Mouse (Mus musculus): ENCODE measurements around the gene Slc26a10. TPM values are rescaled to one million over a fixed set of nuclear protein-coding genes. Genes with fewer than 3 reads are reported as not detected.
"Not testable (repeated sequence)": the region's sequence is repeated elsewhere in the genome, so short reads cannot be mapped to it uniquely, and the experiment has no call there.

The Slc26a10 gene
- polyA plus RNA-seq, 1 experiment from 2014 or later, result 1.6 TPM

- H3K4me3 ChIP-seq (replicated peaks), result no peak overlapping the region
- H3K9me3 ChIP-seq (replicated peaks), result no peaks in the 10 kb centered on the region
- H3K27ac ChIP-seq (replicated peaks), result no peak overlapping the region
- WGBS, result 77% methylated on average over 8 of the region's 8 CpGs
- no peaks in the 10 kb centered on the region for H3K4me1 ChIP-seq
- H3K36me3 ChIP-seq, result no peaks in the 10 kb centered on the region
- ATAC-seq (ENCODE audit: insufficient number of reproducible peaks, low FRiP score, low TSS enrichment, low read depth), result no peak
- no peak overlapping the region for H3K4me2 ChIP-seq (replicated peaks)
- H3K27me3 ChIP-seq, result no peaks in the 10 kb centered on the region
- no peak overlapping the region for H3K9ac ChIP-seq
These were observed 38.9 kb downstream of the Slc26a10 start for GRCm38 (mm10) chr10:127141500-127141899.

GRCm38 (mm10) chr10:127140971-127141370 is 39.5 kb downstream of the Slc26a10 start:
- Histone ChIP-seq H3K4me3 (replicated peaks) (no peak overlapping the region), H3K27me3 (no peaks in the 10 kb centered on the region), H3K4me2 (replicated peaks) (no peak overlapping the region), H3K27ac (replicated peaks) (no peak overlapping the region), H3K9ac (no peak overlapping the region), H3K36me3 (no peaks in the 10 kb centered on the region), H3K9me3 (replicated peaks) (no peaks in the 10 kb centered on the region), H3K4me1 (no peaks in the 10 kb centered on the region)
- no peak for ATAC-seq (ENCODE audit: insufficient number of reproducible peaks, low FRiP score, low TSS enrichment, low read depth)
- 80% methylated on average over 11 of the region's 11 CpGs for WGBS

GRCm38 (mm10) chr10:127138328-127139141 is 41.9 kb downstream of the Slc26a10 start:
- H3K27me3 ChIP-seq, result no peaks in the 10 kb centered on the region
- H3K4me2 ChIP-seq (replicated peaks), result no peak overlapping the region
- peaks cover 8% of the 10 kb centered on the region; the same call in 1 of the 2 replicates for H3K4me1 ChIP-seq
- no peak for ATAC-seq (ENCODE audit: insufficient number of reproducible peaks, low FRiP score, low TSS enrichment, low read depth)
- no peak overlapping the region for H3K9ac ChIP-seq
- 86% methylated on average over 18 of the region's 18 CpGs for WGBS
- no peak overlapping the region for H3K27ac ChIP-seq (replicated peaks)
- no peak overlapping the region for H3K4me3 ChIP-seq (replicated peaks)
- no peaks in the 10 kb centered on the region for H3K36me3 ChIP-seq
- H3K9me3 ChIP-seq (replicated peaks), result no peaks in the 10 kb centered on the region

- H3K4me2 ChIP-seq (replicated peaks), result no peak overlapping the region
- 77% methylated on average over 3 of the region's 3 CpGs for WGBS
These were observed 42.5 kb downstream of the Slc26a10 start for GRCm38 (mm10) chr10:127137896-127138295.

GRCm38 (mm10) chr10:127136510-127136909 is 43.9 kb downstream of the Slc26a10 start:
- H3K4me3 ChIP-seq (replicated peaks), result no peak overlapping the region
- H3K27me3 ChIP-seq, result no peaks in the 10 kb centered on the region
- H3K27ac ChIP-seq (replicated peaks), result no peak overlapping the region
- no peaks in the 10 kb centered on the region for H3K9me3 ChIP-seq (replicated peaks)
- H3K4me2 ChIP-seq (replicated peaks), result no peak overlapping the region
- H3K4me1 ChIP-seq, result peaks cover 8% of the 10 kb centered on the region; the same call in 1 of the 2 replicates
- ATAC-seq (ENCODE audit: insufficient number of reproducible peaks, low FRiP score, low TSS enrichment, low read depth), result no peak
- no peak overlapping the region for H3K9ac ChIP-seq
- 67% methylated on average over 4 of the region's 4 CpGs for whole genome bisulfite sequencing
- no peaks in the 10 kb centered on the region for H3K36me3 ChIP-seq

More at GRCm38 (mm10) chr10:127137896-127138295, 42.5 kb downstream of the Slc26a10 start:
- Histone ChIP-seq H3K4me3 (replicated peaks) (no peak overlapping the region), H3K27ac (replicated peaks) (no peak overlapping the region), H3K4me1 (peaks cover 8% of the 10 kb centered on the region; the same call in 1 of the 2 replicates), H3K27me3 (no peaks in the 10 kb centered on the region), H3K36me3 (no peaks in the 10 kb centered on the region), H3K9ac (no peak overlapping the region), H3K9me3 (replicated peaks) (no peaks in the 10 kb centered on the region)
- no peak for ATAC-seq (ENCODE audit: insufficient number of reproducible peaks, low FRiP score, low TSS enrichment, low read depth)

- no peaks in the 10 kb centered on the region for H3K9me3 ChIP-seq (replicated peaks)
- no peak overlapping the region for H3K4me3 ChIP-seq (replicated peaks)
- no peak overlapping the region for H3K4me2 ChIP-seq (replicated peaks)
- H3K27ac ChIP-seq (replicated peaks), result 0 out of 2 replicates have a peak overlapping the region, but pooled peaks have one; percentile 48
- H3K36me3 ChIP-seq, result no peaks in the 10 kb centered on the region
- peaks cover 8% of the 10 kb centered on the region; the same call in 1 of the 2 replicates for H3K4me1 ChIP-seq
- 28% methylated on average over 8 of the region's 8 CpGs for WGBS
- no peaks in the 10 kb centered on the region for H3K27me3 ChIP-seq
- no peak for ATAC-seq (ENCODE audit: insufficient number of reproducible peaks, low FRiP score, low TSS enrichment, low read depth)
- no peak overlapping the region for H3K9ac ChIP-seq
These were observed 45.2 kb downstream of the Slc26a10 start for GRCm38 (mm10) chr10:127135118-127135836.

- H3K9me3 ChIP-seq (replicated peaks); H3K27me3 ChIP-seq; H3K4me1 ChIP-seq; H3K9ac ChIP-seq; H3K27ac ChIP-seq (replicated peaks); H3K4me3 ChIP-seq (replicated peaks); H3K36me3 ChIP-seq; ATAC-seq (ENCODE audit: insufficient number of reproducible peaks, low FRiP score, low TSS enrichment, low read depth); H3K4me2 ChIP-seq (replicated peaks): not testable (repeated sequence)
- WGBS, result 78% methylated on average over 3 of the region's 3 CpGs
These were observed 45.9 kb downstream of the Slc26a10 start for GRCm38 (mm10) chr10:127134394-127135035.

GRCm38 (mm10) chr10:127132469-127132868 is 48.0 kb downstream of the Slc26a10 start:
- Histone ChIP-seq H3K27me3 (no peaks in the 10 kb centered on the region), H3K4me1 (peaks cover 8% of the 10 kb centered on the region; the same call in 1 of the 2 replicates), H3K9me3 (replicated peaks) (no peaks in the 10 kb centered on the region), H3K4me2 (replicated peaks) (no peak overlapping the region), H3K4me3 (replicated peaks) (no peak overlapping the region), H3K9ac (no peak overlapping the region), H3K36me3 (no peaks in the 10 kb centered on the region), H3K27ac (replicated peaks) (no peak overlapping the region)
- WGBS, result 59% methylated on average over 5 of the region's 5 CpGs
- no peak for ATAC-seq (ENCODE audit: insufficient number of reproducible peaks, low FRiP score, low TSS enrichment, low read depth)

GRCm38 (mm10) chr10:127129431-127129830 is 51.0 kb downstream of the Slc26a10 start:
- WGBS, result 55% methylated on average over 4 of the region's 4 CpGs
- no peak overlapping the region for H3K4me2 ChIP-seq (replicated peaks)
- no peak overlapping the region for H3K9ac ChIP-seq
- H3K36me3 ChIP-seq, result no peaks in the 10 kb centered on the region
- no peak overlapping the region for H3K4me3 ChIP-seq (replicated peaks)
- H3K27ac ChIP-seq (replicated peaks), result no peak overlapping the region
- no peak for ATAC-seq (ENCODE audit: insufficient number of reproducible peaks, low FRiP score, low TSS enrichment, low read depth)
- no peaks in the 10 kb centered on the region for H3K4me1 ChIP-seq
- H3K9me3 ChIP-seq (replicated peaks), result no peaks in the 10 kb centered on the region
- no peaks in the 10 kb centered on the region for H3K27me3 ChIP-seq

- H3K4me1 ChIP-seq, result peaks cover 7% of the 10 kb centered on the region
- H3K27me3 ChIP-seq, result no peaks in the 10 kb centered on the region
- no peak overlapping the region for H3K27ac ChIP-seq (replicated peaks)
- no peaks in the 10 kb centered on the region for H3K36me3 ChIP-seq
- H3K9me3 ChIP-seq (replicated peaks), result no peaks in the 10 kb centered on the region
- WGBS, result 54% methylated on average over 7 of the region's 7 CpGs
- no peak overlapping the region for H3K4me2 ChIP-seq (replicated peaks)
- no peak for ATAC-seq (ENCODE audit: insufficient number of reproducible peaks, low FRiP score, low TSS enrichment, low read depth)
- no peak overlapping the region for H3K9ac ChIP-seq
- no peak overlapping the region for H3K4me3 ChIP-seq (replicated peaks)
These were observed 52.6 kb downstream of the Slc26a10 start for GRCm38 (mm10) chr10:127127711-127128279.

- no peak overlapping the region for H3K27ac ChIP-seq (replicated peaks)
- no peak overlapping the region for H3K9ac ChIP-seq
- H3K4me2 ChIP-seq (replicated peaks), result no peak overlapping the region
- no peaks in the 10 kb centered on the region for H3K27me3 ChIP-seq
- peaks cover 12% of the 10 kb centered on the region for H3K4me1 ChIP-seq
- no peak overlapping the region for H3K4me3 ChIP-seq (replicated peaks)
- ATAC-seq (ENCODE audit: insufficient number of reproducible peaks, low FRiP score, low TSS enrichment, low read depth), result no peak
- H3K36me3 ChIP-seq, result no peaks in the 10 kb centered on the region
- 69% methylated on average over 5 of the region's 5 CpGs for WGBS
- H3K9me3 ChIP-seq (replicated peaks), result no peaks in the 10 kb centered on the region
These were observed 53.9 kb downstream of the Slc26a10 start for GRCm38 (mm10) chr10:127126579-127126978.

All from embryonic facial prominence, embryonic 15.5 days (tissue).